Mouse (Mus musculus) hindbrain, embryonic 15.5 days (tissue): ENCODE data around the gene Egfem1. TPM values are rescaled to one million over a fixed set of nuclear protein-coding genes. Genes with fewer than 3 reads are reported as not detected.

Experiments
- microRNA counts: library from miRNA; unstranded; fragments of <30 nt; microRNA quantifications from one replicate; lab custom pipeline; 2016
- microRNA-seq: library from miRNA; unstranded; fragments of <30 nt; microRNA quantifications from one replicate; pipeline ENCODE4, GENCODE M21; 2016
- polyA plus RNA-seq: library from polyadenylated mRNA; unstranded; fragments of >200 nt; fragmentation: Nextera tagmentation; extraction: Ambion mirVana; gene quantifications from 2 replicates; pipeline ENCODE4 v1.2.1, GENCODE M21; 2015

The Egfem1 gene
- polyA plus RNA-seq, 1 experiment from 2014 or later = 4.6 TPM

MicroRNAs within 50 kb of the gene (microRNA counts, 519-probe panel; counts per million panel counts)
- 2,945 counts per million, percentile 58 among the panel's probes with 10 or more counts for microRNA mmu-miR-551b (lab: Ali Mortazavi, UCI)

Small RNA genes within 50 kb of the gene (microRNA-seq; reads per million reads assigned to microRNA genes)
- gene Mir21b = not detected
- 20.1 reads per million, percentile 33 among the genes with 10 or more reads in this experiment for gene Mir551b

Other genes with a start within 250 kb of the Egfem1 start
- not detected in 2 replicates for gene Gm1527, start 189.4 kb upstream of the Egfem1 start, polyA plus RNA-seq